In genomic region chr6:124805341-124806321, GRCm38 (mm10) we compare ENCODE assay signal across 7 mouse cellular contexts. TPM values are rescaled to one million over a fixed set of nuclear protein-coding genes. Genes with fewer than 3 reads are reported as not detected.
DNase-seq lines count a peak whose midpoint lies in the region; ATAC-seq lines count a peak whose summit lies in the region.

No protein-coding gene starts in this region.

- no peaks in the 10 kb centered on the region for H3K9me3 ChIP-seq in intestine, embryonic 16.5 days (ENCODE audit: control insufficient read depth, low read length)
- H3K9me3 ChIP-seq in midbrain, embryonic 11.5 days (ENCODE audit: control insufficient read depth, low read length) = no peaks in the 10 kb centered on the region

- H3K9ac ChIP-seq in intestine, embryonic 16.5 days (ENCODE audit: low read depth, low read length) = peak overlapping the region; percentile 71
- peak overlapping the region; percentile 37; the same call in 1 of the 2 replicates for H3K9ac ChIP-seq in midbrain, embryonic 11.5 days (ENCODE audit: low read length)

- peak; percentile 90 to 93 for DNase-seq in adrenal gland, adult 18-20 months (ENCODE audit: low spot score in 2 of 2)
- peak; percentile 97 for DNase-seq in embryo, embryonic 11 days
- DNase-seq in gastrocnemius, postnatal 25 days = peak; percentile 94
- DNase-seq in left cerebral cortex, postnatal 36 days (ENCODE audit: low spot score in 2 of 2) = peak; percentile 94 to 95
- DNase-seq in midbrain, embryonic 11.5 days (ENCODE audit: low spot score, missing footprints) = peak; percentile 99
- peak; percentile 96 for DNase-seq in skeletal muscle tissue, adult 2 months (ENCODE audit: low read depth, low spot score)

- intact Hi-C loops in left cerebral cortex, postnatal 36 days (cut with DNase I) = loop anchor here (2.0 kb wide), 1 partner anchor 37 kb away; the partner anchor contains the start of gene Eno2

- H3K4me2 ChIP-seq in intestine, embryonic 16.5 days (ENCODE audit: low read depth, low read length) = peak overlapping the region; percentile 90
- H3K4me2 ChIP-seq in midbrain, embryonic 11.5 days = peak overlapping the region; percentile 47

- H3K27me3 ChIP-seq in intestine, embryonic 16.5 days (replicated peaks; ENCODE audit: control insufficient read depth, insufficient read depth, low read length) = no peaks in the 10 kb centered on the region
- no peaks in the 10 kb centered on the region for H3K27me3 ChIP-seq in midbrain, embryonic 11.5 days (ENCODE audit: control insufficient read depth, insufficient read depth, low read length)

- peak overlapping the region; percentile 59 for H3K4me3 ChIP-seq in intestine, embryonic 16.5 days (ENCODE audit: low read length)
- H3K4me3 ChIP-seq in midbrain, embryonic 11.5 days (ENCODE audit: low read depth, low read length) = peak overlapping the region; percentile 22

- ATAC-seq in intestine, embryonic 16.5 days = peak; percentile 76
- ATAC-seq in midbrain, embryonic 11.5 days (ENCODE audit: low FRiP score) = peak; percentile 77

- peaks cover 22% of the 10 kb centered on the region for H3K4me1 ChIP-seq in intestine, embryonic 16.5 days (ENCODE audit: control insufficient read depth, insufficient read depth, low read length)
- H3K4me1 ChIP-seq in midbrain, embryonic 11.5 days (ENCODE audit: control insufficient read depth, insufficient read depth, low read length) = peaks cover 20% of the 10 kb centered on the region

- 1% methylated on average over 34 of the region's 34 CpGs for WGBS in intestine, embryonic 16.5 days
- WGBS in midbrain, embryonic 11.5 days = 3% methylated on average over 34 of the region's 34 CpGs

- no peaks in the 10 kb centered on the region; the same call in 1 of the 2 replicates for H3K36me3 ChIP-seq in intestine, embryonic 16.5 days (ENCODE audit: control insufficient read depth, insufficient read depth, low read length)
- H3K36me3 ChIP-seq in midbrain, embryonic 11.5 days (ENCODE audit: control insufficient read depth, insufficient read depth, low read length) = no peaks in the 10 kb centered on the region

- H3K27ac ChIP-seq in intestine, embryonic 16.5 days (ENCODE audit: low read length) = peak overlapping the region; percentile 94
- peak overlapping the region; percentile 40; the same call in 1 of the 2 replicates for H3K27ac ChIP-seq in midbrain, embryonic 11.5 days (ENCODE audit: low read depth, low read length)

RNA-seq across cellular contexts. Expression of gene Spsb2, which starts 2.8 kb away (rescaled TPM):
- total RNA-seq in adrenal gland, adult 18-20 months (2021) = 10 to 100 TPM; 17.3 to 18.9 TPM
- 1 to 10 TPM; 2.7 to 3.2 TPM for total RNA-seq in gastrocnemius, postnatal 25 days (2021)
- 25.7 and 31.7 TPM in 2 replicates for polyA plus RNA-seq in intestine, embryonic 16.5 days (2015; fragmentation: Nextera tagmentation; extraction: Ambion mirVana)
- total RNA-seq in left cerebral cortex, postnatal 36 days (2021) = 1 to 10 TPM; 4.9 TPM
- 3.7 and 4.8 TPM in 2 replicates for polyA plus RNA-seq in midbrain, embryonic 11.5 days (2014; fragmentation: Nextera tagmentation; extraction: Ambion mirVana)

RNA-seq across cellular contexts. Expression of gene Tpi1, which starts 8.5 kb away (rescaled TPM):
- 100 to 1,000 TPM; 383 to 517 TPM for total RNA-seq in adrenal gland, adult 18-20 months (2021)
- total RNA-seq in gastrocnemius, postnatal 25 days (2021) = 1,000 to 10,000 TPM; 2,445 to 2,599 TPM
- 1,250 and 1,271 TPM in 2 replicates for polyA plus RNA-seq in intestine, embryonic 16.5 days (2015; fragmentation: Nextera tagmentation; extraction: Ambion mirVana)
- 100 to 1,000 TPM; 736 to 850 TPM for total RNA-seq in left cerebral cortex, postnatal 36 days (2021)
- 619 and 639 TPM in 2 replicates for polyA plus RNA-seq in midbrain, embryonic 11.5 days (2014; fragmentation: Nextera tagmentation; extraction: Ambion mirVana)

RNA-seq across cellular contexts. Expression of gene Usp5, which starts 23.7 kb away (rescaled TPM):
- total RNA-seq in adrenal gland, adult 18-20 months (2021) = 100 to 1,000 TPM; 107 to 128 TPM
- total RNA-seq in gastrocnemius, postnatal 25 days (2021) = 10 to 100 TPM; 42.1 to 44.0 TPM
- polyA plus RNA-seq in intestine, embryonic 16.5 days (2015; fragmentation: Nextera tagmentation; extraction: Ambion mirVana) = 106 and 117 TPM in 2 replicates
- 100 to 1,000 TPM; 191 to 199 TPM for total RNA-seq in left cerebral cortex, postnatal 36 days (2021)
- 139 and 143 TPM in 2 replicates for polyA plus RNA-seq in midbrain, embryonic 11.5 days (2014; fragmentation: Nextera tagmentation; extraction: Ambion mirVana)

RNA-seq across cellular contexts. Expression of gene Cdca3, which starts 23.7 kb away (rescaled TPM):
- 1 to 10 TPM in 1 of 2 experiments, under 1 TPM in 1; 0.77 to 2.7 TPM for total RNA-seq in adrenal gland, adult 18-20 months (2021)
- 1 to 10 TPM; 1.2 TPM for total RNA-seq in gastrocnemius, postnatal 25 days (2021)
- polyA plus RNA-seq in intestine, embryonic 16.5 days (2015; fragmentation: Nextera tagmentation; extraction: Ambion mirVana) = 153 and 183 TPM in 2 replicates
- total RNA-seq in left cerebral cortex, postnatal 36 days (2021) = 1 to 10 TPM; 1.5 to 1.8 TPM
- 225 and 244 TPM in 2 replicates for polyA plus RNA-seq in midbrain, embryonic 11.5 days (2014; fragmentation: Nextera tagmentation; extraction: Ambion mirVana)

RNA-seq across cellular contexts. Expression of gene Lrrc23, which starts 26.1 kb away (rescaled TPM):
- under 1 TPM in 1 of 2 experiments, not detected in 1; 0.90 TPM for total RNA-seq in adrenal gland, adult 18-20 months (2021)
- under 1 TPM in 1 of 2 experiments, not detected in 1; 0.18 TPM for total RNA-seq in gastrocnemius, postnatal 25 days (2021)
- polyA plus RNA-seq in intestine, embryonic 16.5 days (2015; fragmentation: Nextera tagmentation; extraction: Ambion mirVana) = 0.18 and 0.26 TPM in 2 replicates
- total RNA-seq in left cerebral cortex, postnatal 36 days (2021) = 1 to 10 TPM; 1.7 to 1.8 TPM
- polyA plus RNA-seq in midbrain, embryonic 11.5 days (2014; fragmentation: Nextera tagmentation; extraction: Ambion mirVana) = 1.1 and 1.8 TPM in 2 replicates

Comparison
In these comparisons a context has a peak if more than half of its experiments do, and no peak if none do; other contexts are left out.
1. Peak in every context shown above with its lines: DNase-seq, ATAC-seq, H3K4me3 ChIP-seq and H3K27ac ChIP-seq.